Mouse (Mus musculus): ENCODE results near the gene Ifi204.

- TF ChIP-seq CTCF (IDR thresholded peaks at IDR 0.05; ENCODE audit: low read depth) (no peak), EP300 (IDR thresholded peaks at IDR 0.05; ENCODE audit: low read depth) (no peak)
These were observed 26.2 kb downstream of the Ifi204 start for GRCm38 (mm10) chr1:173740537-173740936.

Data from liver, embryonic 14.5 days (tissue).